Mouse (Mus musculus) CH12.LX (cell line): ENCODE data around the gene Gm20708. TPM values are rescaled to one million over a fixed set of nuclear protein-coding genes. Genes with fewer than 3 reads are reported as not detected.

Experiments
- DNase-seq: peaks from one replicate; pipeline ENCODE4 v3.0.0-alpha.2; 2013; ENCODE audit errors: extremely low read depth
- H3K27ac ChIP-seq: 2 replicates; pipeline ENCODE4 v1.5.1; 2012; ENCODE audit warnings: low read depth, mild to moderate bottlenecking, control low read depth, moderate library complexity; ENCODE audit not compliant: insufficient read depth
- H3K27me3 ChIP-seq: replicated peaks from 2 replicates; pipeline ENCODE3; 2012; ENCODE audit warnings: inconsistent platforms
- H3K36me3 ChIP-seq, 2 experiments: replicated peaks in 1 of 2; 2 replicates each; pipeline versions ENCODE3 to v1.6.1; 2012; ENCODE audit warnings: inconsistent platforms in 1 of 2, low read length in 1 of 2, mild to moderate bottlenecking in 1 of 2, mixed read lengths in 1 of 2, moderate library complexity in 1 of 2; ENCODE audit not compliant: control insufficient read depth in 1 of 2, insufficient read depth in 1 of 2
- H3K4me1 ChIP-seq, 2 experiments: 2 replicates each; pipeline ENCODE4 v1.6.1; 2012; ENCODE audit warnings: inconsistent platforms in 1 of 2, moderate library complexity in 1 of 2; ENCODE audit not compliant: insufficient read depth in 2 of 2, control insufficient read depth in 1 of 2
- H3K4me2 ChIP-seq: 2 replicates; pipeline ENCODE4 v1.6.1; 2012; ENCODE audit warnings: low read depth, mild to moderate bottlenecking, control low read depth; ENCODE audit not compliant: poor library complexity, insufficient read depth, severe bottlenecking
- H3K4me3 ChIP-seq, 3 experiments: fragments of 150-350 bp in 1 of 3; sonication (generic) in 1 of 3; replicated peaks in 1 of 3; 2 replicates each; pipeline versions ENCODE3 to v1.5.1; 2011 to 2012; ENCODE audit warnings: low read depth in 2 of 3, low read length in 2 of 3, mild to moderate bottlenecking in 2 of 3, moderate library complexity in 2 of 3, control low read depth in 1 of 3, improper control_type of control experiment in 1 of 3, inconsistent platforms in 1 of 3, mixed read lengths in 1 of 3; ENCODE audit not compliant: poor library complexity in 1 of 3
- H3K79me2 ChIP-seq: replicated peaks from 2 replicates; pipeline ENCODE4 v1.6.1; 2012; ENCODE audit warnings: mild to moderate bottlenecking, moderate library complexity; ENCODE audit not compliant: control insufficient read depth, poor library complexity, insufficient read depth, severe bottlenecking; ENCODE audit errors: extremely low read depth
- H3K9ac ChIP-seq: 2 replicates; pipeline ENCODE4 v1.6.1; 2012; ENCODE audit warnings: low read depth, mild to moderate bottlenecking, control low read depth, moderate library complexity; ENCODE audit not compliant: insufficient read depth
- H3K9me3 ChIP-seq: replicated peaks from 2 replicates; pipeline ENCODE3; 2012; ENCODE audit warnings: low read length, inconsistent platforms, mixed read lengths
- BHLHE40 ChIP-seq: IDR thresholded peaks from 2 replicates; pipeline ENCODE4 v1.6.1; 2011; ENCODE audit warnings: mild to moderate bottlenecking, low read depth, low read length, improper control_type of control experiment
- CHD1 ChIP-seq: IDR thresholded peaks from 2 replicates; pipeline ENCODE4 v1.6.1; 2012; ENCODE audit warnings: low read depth, low read length, improper control_type of control experiment, inconsistent platforms
- E2F4 ChIP-seq: IDR thresholded peaks from 2 replicates; pipeline ENCODE4 v1.6.1; 2011; ENCODE audit warnings: low read depth, low read length, improper control_type of control experiment; ENCODE audit not compliant: insufficient replicate concordance
- ELF1 ChIP-seq: IDR thresholded peaks from 2 replicates; pipeline ENCODE4 v1.6.1; 2014; ENCODE audit warnings: low read depth, mild to moderate bottlenecking, inconsistent platforms, low read length, improper control_type of control experiment
- ETS1 ChIP-seq: conservative IDR thresholded peaks from 2 replicates; pipeline ENCODE4 v1.6.1; 2012; ENCODE audit warnings: low read depth, mild to moderate bottlenecking, inconsistent platforms, low read length, improper control_type of control experiment, moderate library complexity
- GABPA ChIP-seq: IDR thresholded peaks from 2 replicates; pipeline ENCODE4 v1.6.1; 2012; ENCODE audit warnings: low read depth, low read length, improper control_type of control experiment, inconsistent platforms; ENCODE audit not compliant: insufficient replicate concordance
- HCFC1 ChIP-seq: IDR thresholded peaks from 2 replicates; pipeline ENCODE4 v1.6.1; 2012; ENCODE audit warnings: low read depth, mild to moderate bottlenecking, inconsistent platforms, low read length, improper control_type of control experiment
- IRF4 ChIP-seq: IDR thresholded peaks from 2 replicates; pipeline ENCODE4 v1.6.1; 2014; ENCODE audit warnings: low read depth, mild to moderate bottlenecking, inconsistent platforms, low read length, improper control_type of control experiment
- JUN ChIP-seq: IDR thresholded peaks from 2 replicates; pipeline ENCODE4 v1.6.1; 2011; ENCODE audit warnings: low read depth, mild to moderate bottlenecking, low read length, improper control_type of control experiment, moderate library complexity; ENCODE audit not compliant: insufficient read depth
- MAFK ChIP-seq: IDR thresholded peaks from 2 replicates; pipeline ENCODE4 v1.6.1; 2011; ENCODE audit warnings: low read length, improper control_type of control experiment; ENCODE audit not compliant: insufficient replicate concordance
- MAX ChIP-seq: IDR thresholded peaks from 2 replicates; pipeline ENCODE4 v1.6.1; 2011; ENCODE audit warnings: low read length, improper control_type of control experiment
- MEF2A ChIP-seq: IDR thresholded peaks from 2 replicates; pipeline ENCODE4 v1.6.1; 2014; ENCODE audit warnings: low read depth, mild to moderate bottlenecking, inconsistent platforms, low read length, improper control_type of control experiment, borderline replicate concordance
- MXI1 ChIP-seq: IDR thresholded peaks from 2 replicates; pipeline ENCODE4 v1.6.1; 2011; ENCODE audit warnings: mild to moderate bottlenecking, low read depth, low read length, improper control_type of control experiment
- MYC ChIP-seq: IDR thresholded peaks from 2 replicates; pipeline ENCODE4 v1.6.1; 2011; ENCODE audit warnings: low read depth, mild to moderate bottlenecking, improper control_type of control experiment, low read length
- NRF1 ChIP-seq: IDR thresholded peaks from 2 replicates; pipeline ENCODE4 v1.6.1; 2014; ENCODE audit warnings: low read depth, mild to moderate bottlenecking, inconsistent platforms, low read length, improper control_type of control experiment, moderate library complexity
- POLR2A ChIP-seq: IDR thresholded peaks from 2 replicates; pipeline ENCODE4 v1.6.1; 2011; ENCODE audit warnings: low read depth, mild to moderate bottlenecking, improper control_type of control experiment, low read length
- SIN3A ChIP-seq: IDR thresholded peaks from 2 replicates; pipeline ENCODE4 v1.6.1; 2012; ENCODE audit warnings: low read length, improper control_type of control experiment, inconsistent platforms
- TBP ChIP-seq: conservative IDR thresholded peaks from 2 replicates; pipeline ENCODE4 v1.6.1; 2011; ENCODE audit warnings: low read depth, low read length, improper control_type of control experiment
- TCF12 ChIP-seq: IDR thresholded peaks from 2 replicates; pipeline ENCODE4 v1.6.1; 2014; ENCODE audit warnings: low read depth, mild to moderate bottlenecking, inconsistent platforms, low read length, improper control_type of control experiment
- USF1 ChIP-seq: IDR thresholded peaks from 2 replicates; pipeline ENCODE4 v1.6.1; 2014; ENCODE audit warnings: low read depth, mild to moderate bottlenecking, inconsistent platforms, low read length, improper control_type of control experiment
- ZMIZ1 ChIP-seq: IDR thresholded peaks from 2 replicates; pipeline ENCODE4 v1.6.1; 2012; ENCODE audit warnings: low read depth, mild to moderate bottlenecking, inconsistent platforms, low read length, improper control_type of control experiment
- ZNF384 ChIP-seq: IDR thresholded peaks from 2 replicates; pipeline ENCODE4 v1.6.1; 2012; ENCODE audit warnings: low read depth, low read length, improper control_type of control experiment, inconsistent platforms
- dilution Hi-C: fragments of 300-500 bp; cut with MboI; formaldehyde crosslinking; loops from 2 replicates; pipeline ENCODE4 v1.14.3; 2020; ENCODE audit warnings: low sequenced_read_pairs; ENCODE audit not compliant: extremely low pct_unique_long_range_greater_than_20kb, extremely low pct_ligation_motif_present
- in situ Hi-C: fragments of 300-500 bp; cut with MboI; formaldehyde crosslinking; loops from 3 replicates; pipeline ENCODE4 v1.14.3; 2019; ENCODE audit warnings: low sequenced_read_pairs, low pct_ligation_motif_present, low pct_unique_long_range_greater_than_20kb, mixed read lengths
- polyA plus RNA-seq: library from polyadenylated mRNA; unstranded; fragments of >175 nt; gene quantifications from 2 replicates; pipeline ENCODE4 v1.2.1, GENCODE M21; 2012; ENCODE audit warnings: low read depth; ENCODE audit not compliant: insufficient read length
- total RNA-seq, 2 experiments: library from RNA; depleted of rRNA; stranded (reverse); fragments of 300-350 nt in 1 of 2; fragments of >200 nt in 1 of 2; gene quantifications; 2 replicates each; pipeline ENCODE4 v1.2.3; 2012 to 2014

Gm20708 gene
- total and polyA plus RNA-seq, 3 experiments, result 0.50 to 1.0 (median 0.80) TPM

DNA sequence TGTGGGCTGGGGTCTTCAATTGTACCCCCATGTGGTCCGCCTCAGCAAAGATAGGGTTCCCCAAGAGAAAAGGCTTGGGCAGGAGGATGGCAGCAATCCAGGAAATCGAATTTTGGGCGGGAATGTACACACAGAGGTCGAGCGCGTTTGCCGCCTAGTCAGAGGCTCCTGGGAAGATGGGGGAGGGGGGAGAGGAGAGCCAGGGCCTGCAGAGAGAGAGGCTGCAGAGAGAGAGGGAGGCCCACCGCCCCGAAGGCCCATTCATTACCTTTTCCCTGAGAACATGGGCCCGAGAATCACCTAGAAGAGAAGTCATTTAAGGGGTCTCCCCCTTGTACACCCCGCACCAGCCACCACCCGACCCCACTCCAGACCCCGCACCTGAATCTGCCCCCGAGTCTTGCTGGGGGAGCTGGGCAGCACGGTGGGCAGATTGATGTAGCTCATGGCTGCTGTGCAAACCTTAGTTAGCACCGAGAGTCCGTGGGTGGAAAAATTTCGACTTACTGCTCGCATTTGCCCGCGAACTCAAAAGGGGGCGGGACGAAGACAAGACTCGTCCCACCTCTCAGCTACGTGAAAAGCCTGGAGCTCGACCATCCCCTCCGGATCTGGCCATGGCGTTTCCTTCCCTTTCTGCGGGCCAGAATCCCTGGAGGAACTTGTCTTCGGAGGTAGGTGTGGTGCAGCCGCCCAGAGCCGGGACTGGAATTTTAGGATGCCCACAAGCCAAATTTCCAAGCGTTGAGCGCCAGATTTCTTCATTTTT is 16.0 kb downstream of the Gm20708 start, which contains the start of the genes Afmid and Tk1:
TSS of gene Afmid (plus strand) at position 592 of the 769 bp plus-strand sequence.
TSS of gene Tk1 (minus strand) at position 760 of the 769 bp plus-strand sequence.
- dilution Hi-C loops, result no loop called here
- peak within 1 kb of the TSS; percentile 85 for H3K9ac ChIP-seq
- peak within 1 kb of the TSS; percentile 94 for H3K27ac ChIP-seq
- in situ Hi-C loops, result loop anchor here (5.0 to 10.0 kb wide), 3 partner anchors 33 to 351 kb away; no protein-coding TSS in a partner anchor
- peaks cover 30 to 43% of the 10 kb centered on the region in 2 experiments for H3K36me3 ChIP-seq
- TF ChIP-seq TBP (peak; percentile 86), JUN (no peak), MAFK (no peak), ELF1 (peak; percentile 36; the same call in 1 of the 2 replicates), USF1 (no peak), IRF4 (peak; percentile 66; the same call in 1 of the 2 replicates), MEF2A (peak; percentile 56; the same call in 1 of the 2 replicates), NRF1 (no peak), POLR2A (peak; percentile 90), E2F4 (peak; percentile 98), SIN3A (peak; percentile 95; the same call in 1 of the 2 replicates), TCF12 (peak; percentile 64), GABPA (no peak), ZNF384 (no peak), HCFC1 (peak; percentile 69), MYC (peak; percentile 53; the same call in 1 of the 2 replicates)
- TF ChIP-seq, all 38 proteins: peak for 10
- H3K9me3 ChIP-seq, result no peaks in the 10 kb centered on the region
- H3K27me3 ChIP-seq, result no peaks in the 10 kb centered on the region
- DNase-seq, result peak; percentile 97
- peaks cover 14 to 57% of the 10 kb centered on the region in 2 experiments for H3K4me1 ChIP-seq
- peaks cover 51% of the 10 kb centered on the region for H3K79me2 ChIP-seq
- peak within 1 kb of the TSS; percentile 64 to 77 (median 65) for H3K4me3 ChIP-seq
- H3K4me2 ChIP-seq, result peak within 1 kb of the TSS; percentile 89

DNA sequence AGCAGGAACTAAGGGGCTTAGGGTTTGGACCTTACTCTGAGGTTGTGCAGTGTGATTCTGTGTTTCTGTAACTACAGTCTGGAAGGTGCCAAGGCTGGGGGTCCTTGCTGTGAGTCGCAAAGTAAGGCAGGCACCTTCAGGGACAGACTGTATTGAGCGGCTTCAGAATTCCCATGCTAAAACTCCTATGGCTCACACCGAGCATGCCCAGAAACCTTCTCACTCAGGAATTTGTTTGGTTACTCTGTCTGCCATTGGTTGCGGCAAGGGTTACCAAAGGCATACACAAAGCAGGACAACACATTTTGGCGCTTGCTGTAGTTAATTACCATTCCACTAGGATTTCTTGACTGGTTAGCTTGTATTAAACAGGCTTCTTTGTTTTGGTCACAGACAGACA is 16.7 kb downstream of the Gm20708 start:
- dilution Hi-C loops (no loop called here), in situ Hi-C loops (loop anchor here (5.0 to 10.0 kb wide), 3 partner anchors 34 to 351 kb away; no protein-coding TSS in a partner anchor)
- Histone ChIP-seq H3K36me3 (peaks cover 25 to 40% of the 10 kb centered on the region in 2 experiments), H3K4me3 (peak overlapping the region; percentile 64 to 77 (median 65)), H3K9me3 (no peaks in the 10 kb centered on the region), H3K4me1 (peaks cover 14 to 60% of the 10 kb centered on the region in 2 experiments), H3K27me3 (no peaks in the 10 kb centered on the region), H3K4me2 (peak overlapping the region; percentile 89), H3K9ac (peak overlapping the region; percentile 85), H3K79me2 (peaks cover 51% of the 10 kb centered on the region), H3K27ac (peak overlapping the region; percentile 94)
- DNase-seq, result no peak
- peak; percentile 98; the same call in 1 of the 2 replicates for TF ChIP-seq CHD1
- 0 out of 2 replicates have a peak, but pooled peaks have one; percentile 14 for TF ChIP-seq MAX
- no peak for TF ChIP-seq MAFK
- no peak for TF ChIP-seq ETS1
- TF ChIP-seq POLR2A, result no peak
- no peak for TF ChIP-seq TBP
- peak; percentile 8; the same call in 1 of the 2 replicates for TF ChIP-seq MXI1
- 0 out of 2 replicates have a peak, but pooled peaks have one; percentile 8 for TF ChIP-seq BHLHE40
- TF ChIP-seq TCF12, result peak; percentile 4; the same call in 1 of the 2 replicates
- TF ChIP-seq NRF1, result peak; percentile 63
- peak; percentile 63 for TF ChIP-seq ZMIZ1
